Mouse (Mus musculus) erythroblast, embryonic 14.5 days (primary cell): Measurements from ENCODE around the gene Gpr50.

ENCODE experiments used
- GATA1 ChIP-seq: IDR thresholded peaks from 2 replicates; pipeline ENCODE4 v1.6.1; 2012; ENCODE audit warnings: low read length, inconsistent platforms, mixed read lengths
- TAL1 ChIP-seq: IDR thresholded peaks from 3 replicates; pipeline ENCODE4 v1.6.1; 2012; ENCODE audit warnings: low read length, inconsistent platforms, mixed read lengths

GRCm38 (mm10) chrX:71663871-71664687 is 612 bp downstream of the Gpr50 start:
- TF ChIP-seq TAL1 (no peak), GATA1 (no peak)
